Mouse (Mus musculus): ENCODE results near the gene Tmem95. TPM values are rescaled to one million over a fixed set of nuclear protein-coding genes. Genes with fewer than 3 reads are reported as not detected.
"Not testable (repeated sequence)": the region's sequence is repeated elsewhere in the genome, so short reads cannot be mapped to it uniquely, and the experiment has no call there.

Gene Tmem95
- polyA plus RNA-seq, 1 experiment, result not detected

- 11% methylated on average over 7 of the region's 7 CpGs for WGBS
- H3K4me1 ChIP-seq (ENCODE audit: control insufficient read depth, insufficient read depth, low read length), result peaks cover 11% of the 10 kb centered on the region
- DNase-seq, result peak; percentile 45
- no peak overlapping the region for H3K4me3 ChIP-seq (replicated peaks; ENCODE audit: extremely low read depth, low read depth, low read length)
- TF ChIP-seq POLR2A (IDR thresholded peaks at IDR 0.05; ENCODE audit: borderline replicate concordance, extremely low read depth, low read depth, low read length) (peak; percentile 54; the same call in 1 of the 2 replicates), CTCF (IDR thresholded peaks at IDR 0.05; ENCODE audit: insufficient read depth, low read length) (0 out of 2 replicates have a peak, but pooled peaks have one; percentile 18)
Observed at GRCm38 (mm10) chr11:69876186-69876585, 1.6 kb downstream of the Tmem95 start.

DNA sequence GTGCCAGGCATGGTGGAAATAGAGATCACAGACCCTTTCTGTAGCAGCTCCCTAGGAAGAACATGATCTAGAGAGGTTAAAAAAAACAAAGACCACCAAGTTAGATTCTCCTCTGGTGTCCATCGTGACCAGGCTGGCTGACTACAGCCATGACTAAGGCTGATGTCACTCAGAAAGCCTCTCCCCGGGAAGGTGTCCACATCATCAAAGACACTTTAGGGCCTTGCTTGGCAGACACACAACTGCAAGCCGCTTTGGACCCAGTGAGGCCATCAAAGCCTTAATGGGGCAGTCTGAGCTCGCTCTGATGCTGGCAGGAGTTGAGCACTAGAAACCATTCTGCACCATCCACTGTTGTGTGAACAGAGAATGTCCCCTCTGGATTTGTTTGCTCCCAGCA lies 5.4 kb downstream of the Tmem95 start:
- 70% methylated on average over 4 of the region's 4 CpGs for WGBS
- TF ChIP-seq CTCF (IDR thresholded peaks at IDR 0.05; ENCODE audit: insufficient read depth, low read length), result no peak
- no peak for TF ChIP-seq POLR2A (IDR thresholded peaks at IDR 0.05; ENCODE audit: borderline replicate concordance, extremely low read depth, low read depth, low read length)
- no peak overlapping the region for H3K4me3 ChIP-seq (replicated peaks; ENCODE audit: extremely low read depth, low read depth, low read length)
- peaks cover 4% of the 10 kb centered on the region for H3K4me1 ChIP-seq (ENCODE audit: control insufficient read depth, insufficient read depth, low read length)
- DNase-seq, result no peak

- DNase-seq, result no peak
- WGBS, result 89% methylated on average over 7 of the region's 7 CpGs
- Histone ChIP-seq H3K4me3 (replicated peaks; ENCODE audit: extremely low read depth, low read depth, low read length) (no peak overlapping the region), H3K4me1 (ENCODE audit: control insufficient read depth, insufficient read depth, low read length) (peaks cover 4% of the 10 kb centered on the region)
- TF ChIP-seq CTCF (IDR thresholded peaks at IDR 0.05; ENCODE audit: insufficient read depth, low read length) (no peak), POLR2A (IDR thresholded peaks at IDR 0.05; ENCODE audit: borderline replicate concordance, extremely low read depth, low read depth, low read length) (no peak)
Observed at GRCm38 (mm10) chr11:69871822-69872221, 6.0 kb downstream of the Tmem95 start.

GRCm38 (mm10) chr11:69870289-69871069 lies 7.3 kb downstream of the Tmem95 start:
- TF ChIP-seq CTCF (IDR thresholded peaks at IDR 0.05; ENCODE audit: insufficient read depth, low read length) (no peak), POLR2A (IDR thresholded peaks at IDR 0.05; ENCODE audit: borderline replicate concordance, extremely low read depth, low read depth, low read length) (no peak)
- WGBS, result 89% methylated on average over 2 of the region's 2 CpGs
- H3K4me3 ChIP-seq (replicated peaks; ENCODE audit: extremely low read depth, low read depth, low read length), result no peak overlapping the region

GRCm38 (mm10) chr11:69867335-69867734 lies 10.5 kb downstream of the Tmem95 start:
- WGBS, result 47% methylated on average over 9 of the region's 9 CpGs
- Histone ChIP-seq H3K4me1 (ENCODE audit: control insufficient read depth, insufficient read depth, low read length) (no peaks in the 10 kb centered on the region; the same call in 1 of the 2 replicates), H3K4me3 (replicated peaks; ENCODE audit: extremely low read depth, low read depth, low read length) (no peak overlapping the region)
- no peak for DNase-seq
- TF ChIP-seq CTCF (IDR thresholded peaks at IDR 0.05; ENCODE audit: insufficient read depth, low read length) (no peak), POLR2A (IDR thresholded peaks at IDR 0.05; ENCODE audit: borderline replicate concordance, extremely low read depth, low read depth, low read length) (no peak)

More at GRCm38 (mm10) chr11:69870289-69871069, 7.3 kb downstream of the Tmem95 start:
- H3K4me1 ChIP-seq (ENCODE audit: control insufficient read depth, insufficient read depth, low read length), result no peaks in the 10 kb centered on the region
- DNase-seq, result no peak

GRCm38 (mm10) chr11:69865561-69865960 lies 12.3 kb downstream of the Tmem95 start:
- WGBS, result 63% methylated on average over 9 of the region's 9 CpGs
- no peaks in the 10 kb centered on the region; the same call in 1 of the 2 replicates for H3K4me1 ChIP-seq (ENCODE audit: control insufficient read depth, insufficient read depth, low read length)
- no peak for DNase-seq
- H3K4me3 ChIP-seq (replicated peaks; ENCODE audit: extremely low read depth, low read depth, low read length), result no peak overlapping the region
- TF ChIP-seq POLR2A (IDR thresholded peaks at IDR 0.05; ENCODE audit: borderline replicate concordance, extremely low read depth, low read depth, low read length) (no peak; the same call in 1 of the 2 replicates), CTCF (IDR thresholded peaks at IDR 0.05; ENCODE audit: insufficient read depth, low read length) (no peak)

- Histone ChIP-seq H3K4me3 (replicated peaks; ENCODE audit: extremely low read depth, low read depth, low read length) (no peak overlapping the region), H3K4me1 (ENCODE audit: control insufficient read depth, insufficient read depth, low read length) (no peaks in the 10 kb centered on the region; the same call in 1 of the 2 replicates)
- WGBS, result 48% methylated on average over 8 of the region's 8 CpGs
- TF ChIP-seq CTCF (IDR thresholded peaks at IDR 0.05; ENCODE audit: insufficient read depth, low read length), result no peak
- no peak for TF ChIP-seq POLR2A (IDR thresholded peaks at IDR 0.05; ENCODE audit: borderline replicate concordance, extremely low read depth, low read depth, low read length)
- no peak for DNase-seq
Observed at GRCm38 (mm10) chr11:69864138-69864860, 13.5 kb downstream of the Tmem95 start.

GRCm38 (mm10) chr11:69863729-69864128 lies 14.1 kb downstream of the Tmem95 start:
- DNase-seq; H3K4me3 ChIP-seq (replicated peaks; ENCODE audit: extremely low read depth, low read depth, low read length); H3K4me1 ChIP-seq (ENCODE audit: control insufficient read depth, insufficient read depth, low read length): not testable (repeated sequence)
- 68% methylated on average over 3 of the region's 3 CpGs for WGBS

GRCm38 (mm10) chr11:69858113-69858998 lies 19.5 kb downstream of the Tmem95 start, which contains the start of gene Tnk1:
Gene Tnk1, minus strand, starts transcription at chr11:69858730.
- WGBS, result 31% methylated on average over 29 of the region's 30 CpGs
- H3K4me1 ChIP-seq (ENCODE audit: control insufficient read depth, insufficient read depth, low read length), result peaks cover 6% of the 10 kb centered on the region
- DNase-seq, result peak; percentile 66
- TF ChIP-seq CTCF (IDR thresholded peaks at IDR 0.05; ENCODE audit: insufficient read depth, low read length) (no peak), POLR2A (IDR thresholded peaks at IDR 0.05; ENCODE audit: borderline replicate concordance, extremely low read depth, low read depth, low read length) (peak; percentile 41; the same call in 1 of the 2 replicates)
- H3K4me3 ChIP-seq (replicated peaks; ENCODE audit: extremely low read depth, low read depth, low read length), result peak within 1 kb of the TSS; percentile 63

Data from lung, adult 2 months (tissue).